Mouse (Mus musculus): ENCODE data around the gene Gas7. TPM values are rescaled to one million over a fixed set of nuclear protein-coding genes. Genes with fewer than 3 reads are reported as not detected.

Gene Gas7
- polyA plus RNA-seq, 1 experiment from 2014 or later, result 2.7 TPM

- H3K4me1 ChIP-seq (ENCODE audit: insufficient read depth), result peaks cover 12% of the 10 kb centered on the region
- no peak overlapping the region for H3K4me2 ChIP-seq (ENCODE audit: low read depth, low read length)
- H3K36me3 ChIP-seq (replicated peaks; ENCODE audit: insufficient read depth, low read length), result no peaks in the 10 kb centered on the region
- TF ChIP-seq EP300 (IDR thresholded peaks at IDR 0.05; ENCODE audit: low read depth) (no peak), CTCF (IDR thresholded peaks at IDR 0.05; ENCODE audit: low read depth) (no peak)
- no peak overlapping the region for H3K4me3 ChIP-seq (ENCODE audit: low read depth, low read length)
- no peak for DNase-seq
- H3K27me3 ChIP-seq (ENCODE audit: insufficient read depth, low read length), result no peaks in the 10 kb centered on the region
- H3K27ac ChIP-seq (ENCODE audit: low read depth), result no peak overlapping the region
- 37% methylated on average over 9 of the region's 9 CpGs for WGBS (ENCODE audit: insufficient replicate concordance)
- H3K9me3 ChIP-seq (ENCODE audit: low read length), result no peaks in the 10 kb centered on the region
- no peak overlapping the region for H3K9ac ChIP-seq (replicated peaks)
- no peak for ATAC-seq
Observed at GRCm38 (mm10) chr11:67558772-67559448, 103.7 kb downstream of the Gas7 start.

GRCm38 (mm10) chr11:67559522-67559921, 104.3 kb downstream of the Gas7 start:
- no peak for DNase-seq
- Histone ChIP-seq H3K9ac (replicated peaks) (no peak overlapping the region), H3K9me3 (ENCODE audit: low read length) (no peaks in the 10 kb centered on the region), H3K4me1 (ENCODE audit: insufficient read depth) (peaks cover 12% of the 10 kb centered on the region), H3K27ac (ENCODE audit: low read depth) (no peak overlapping the region), H3K4me3 (ENCODE audit: low read depth, low read length) (no peak overlapping the region), H3K27me3 (ENCODE audit: insufficient read depth, low read length) (no peaks in the 10 kb centered on the region), H3K4me2 (ENCODE audit: low read depth, low read length) (no peak overlapping the region), H3K36me3 (replicated peaks; ENCODE audit: insufficient read depth, low read length) (no peaks in the 10 kb centered on the region)
- WGBS (ENCODE audit: insufficient replicate concordance), result 44% methylated on average over 5 of the region's 5 CpGs
- peak; percentile 29; the same call in 1 of the 2 replicates for ATAC-seq
- TF ChIP-seq EP300 (IDR thresholded peaks at IDR 0.05; ENCODE audit: low read depth), result no peak
- no peak for TF ChIP-seq CTCF (IDR thresholded peaks at IDR 0.05; ENCODE audit: low read depth)

GRCm38 (mm10) chr11:67561631-67562030, 106.4 kb downstream of the Gas7 start:
- DNase-seq (no peak), ATAC-seq (no peak)
- no peaks in the 10 kb centered on the region for H3K9me3 ChIP-seq (ENCODE audit: low read length)
- 49% methylated on average over 4 of the region's 4 CpGs for WGBS (ENCODE audit: insufficient replicate concordance)
- TF ChIP-seq EP300 (IDR thresholded peaks at IDR 0.05; ENCODE audit: low read depth), result no peak
- TF ChIP-seq CTCF (IDR thresholded peaks at IDR 0.05; ENCODE audit: low read depth), result no peak
- no peak overlapping the region for H3K4me3 ChIP-seq (ENCODE audit: low read depth, low read length)
- no peak overlapping the region for H3K27ac ChIP-seq (ENCODE audit: low read depth)
- no peaks in the 10 kb centered on the region for H3K36me3 ChIP-seq (replicated peaks; ENCODE audit: insufficient read depth, low read length)
- peaks cover 12% of the 10 kb centered on the region for H3K4me1 ChIP-seq (ENCODE audit: insufficient read depth)
- no peak overlapping the region for H3K4me2 ChIP-seq (ENCODE audit: low read depth, low read length)
- no peaks in the 10 kb centered on the region for H3K27me3 ChIP-seq (ENCODE audit: insufficient read depth, low read length)
- H3K9ac ChIP-seq (replicated peaks), result no peak overlapping the region

GRCm38 (mm10) chr11:67563141-67563540, 107.9 kb downstream of the Gas7 start:
- ATAC-seq, result no peak
- Histone ChIP-seq H3K4me2 (ENCODE audit: low read depth, low read length) (no peak overlapping the region), H3K9me3 (ENCODE audit: low read length) (no peaks in the 10 kb centered on the region), H3K36me3 (replicated peaks; ENCODE audit: insufficient read depth, low read length) (no peaks in the 10 kb centered on the region), H3K9ac (replicated peaks) (no peak overlapping the region), H3K27me3 (ENCODE audit: insufficient read depth, low read length) (no peaks in the 10 kb centered on the region), H3K27ac (ENCODE audit: low read depth) (no peak overlapping the region), H3K4me1 (ENCODE audit: insufficient read depth) (peaks cover 12% of the 10 kb centered on the region), H3K4me3 (ENCODE audit: low read depth, low read length) (no peak overlapping the region)
- no peak for DNase-seq
- 14% methylated on average over 5 of the region's 5 CpGs for WGBS (ENCODE audit: insufficient replicate concordance)
- TF ChIP-seq CTCF (IDR thresholded peaks at IDR 0.05; ENCODE audit: low read depth) (no peak), EP300 (IDR thresholded peaks at IDR 0.05; ENCODE audit: low read depth) (no peak)

DNA sequence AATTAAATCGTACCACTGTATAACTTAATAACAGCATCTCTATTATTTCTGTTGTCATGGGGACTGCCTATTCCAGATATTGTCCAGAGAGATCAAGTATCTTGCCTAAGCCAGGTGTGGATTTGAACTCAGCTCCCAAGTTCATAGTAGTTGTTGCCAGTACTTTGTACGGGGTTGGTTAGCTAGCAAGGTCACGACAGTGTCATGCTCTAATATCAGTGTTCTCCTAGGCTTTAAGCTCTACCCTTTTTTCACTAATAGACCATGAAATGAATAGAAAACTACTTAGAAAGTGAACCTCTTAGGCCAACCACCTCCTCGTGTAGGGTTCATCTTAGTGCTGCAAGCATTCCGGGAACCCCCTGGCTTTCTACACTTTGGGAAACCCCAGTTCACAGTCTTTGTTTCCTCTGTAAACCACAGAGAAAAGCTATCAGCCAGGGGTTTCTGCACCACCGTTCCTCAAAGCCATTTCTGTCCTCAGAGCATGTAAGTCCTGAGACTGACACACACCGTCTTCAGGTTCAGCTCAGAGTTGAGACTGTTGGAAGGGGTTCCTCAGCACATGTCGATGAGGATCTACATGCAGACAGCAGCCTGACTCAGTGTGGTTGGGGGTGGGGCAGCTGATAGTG, 108.9 kb downstream of the Gas7 start:
- 40% methylated on average over 8 of the region's 8 CpGs for WGBS (ENCODE audit: insufficient replicate concordance)
- Histone ChIP-seq H3K4me2 (ENCODE audit: low read depth, low read length) (no peak overlapping the region), H3K9me3 (ENCODE audit: low read length) (no peaks in the 10 kb centered on the region), H3K4me3 (ENCODE audit: low read depth, low read length) (no peak overlapping the region), H3K4me1 (ENCODE audit: insufficient read depth) (peaks cover 9% of the 10 kb centered on the region), H3K36me3 (replicated peaks; ENCODE audit: insufficient read depth, low read length) (no peaks in the 10 kb centered on the region), H3K27ac (ENCODE audit: low read depth) (no peak overlapping the region), H3K9ac (replicated peaks) (no peak overlapping the region), H3K27me3 (ENCODE audit: insufficient read depth, low read length) (no peaks in the 10 kb centered on the region)
- TF ChIP-seq CTCF (IDR thresholded peaks at IDR 0.05; ENCODE audit: low read depth) (no peak), EP300 (IDR thresholded peaks at IDR 0.05; ENCODE audit: low read depth) (no peak)
- no peak for DNase-seq
- ATAC-seq, result no peak

DNA sequence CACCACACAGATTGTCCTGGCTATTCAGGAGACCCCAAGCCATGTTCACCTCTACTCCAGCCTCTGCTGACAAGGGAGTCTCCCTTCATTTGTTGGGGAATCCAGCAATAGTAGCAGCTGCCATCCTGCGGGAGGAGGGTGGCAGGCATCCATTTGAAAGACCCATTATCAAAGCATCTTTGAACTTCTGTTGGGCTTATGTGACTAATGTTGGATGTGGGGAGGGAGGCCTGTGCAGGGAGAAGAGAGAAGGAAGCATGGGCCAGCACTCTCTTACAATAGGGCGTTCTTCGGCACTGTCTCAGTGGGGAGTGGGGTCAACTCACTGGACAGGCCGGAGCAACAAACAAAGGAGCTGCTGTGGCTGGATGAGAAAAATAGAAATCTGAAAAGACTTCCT, 110.3 kb downstream of the Gas7 start:
- Histone ChIP-seq H3K9me3 (ENCODE audit: low read length) (no peaks in the 10 kb centered on the region), H3K27me3 (ENCODE audit: insufficient read depth, low read length) (no peaks in the 10 kb centered on the region), H3K4me1 (ENCODE audit: insufficient read depth) (peaks cover 9% of the 10 kb centered on the region), H3K36me3 (replicated peaks; ENCODE audit: insufficient read depth, low read length) (no peaks in the 10 kb centered on the region), H3K27ac (ENCODE audit: low read depth) (no peak overlapping the region), H3K4me2 (ENCODE audit: low read depth, low read length) (no peak overlapping the region), H3K4me3 (ENCODE audit: low read depth, low read length) (no peak overlapping the region), H3K9ac (replicated peaks) (no peak overlapping the region)
- ATAC-seq (no peak), DNase-seq (no peak)
- no peak for TF ChIP-seq EP300 (IDR thresholded peaks at IDR 0.05; ENCODE audit: low read depth)
- TF ChIP-seq CTCF (IDR thresholded peaks at IDR 0.05; ENCODE audit: low read depth), result no peak
- WGBS (ENCODE audit: insufficient replicate concordance), result 70% methylated on average over 4 of the region's 4 CpGs
